Comparison of ENCODE assay signal across 8 mouse cellular contexts in genomic region chr19:59075472-59076101, GRCm38 (mm10). TPM values are rescaled to one million over a fixed set of nuclear protein-coding genes. Genes with fewer than 3 reads are reported as not detected.
DNase-seq lines count a peak whose midpoint lies in the region; ATAC-seq lines count a peak whose summit lies in the region.

Gene Shtn1, minus strand, starts transcription at chr19:59076100.

- H3K4me1 ChIP-seq in limb, embryonic 13.5 days = peaks cover 11% of the 10 kb centered on the region
- peaks cover 12% of the 10 kb centered on the region for H3K4me1 ChIP-seq in midbrain, embryonic 16.5 days (ENCODE audit: control insufficient read depth, insufficient read depth, low read length)

- under 1% methylated on average over 45 of the region's 46 CpGs for WGBS in limb, embryonic 13.5 days
- WGBS in midbrain, embryonic 16.5 days = under 1% methylated on average over 38 of the region's 46 CpGs

- peak; percentile 15 for DNase-seq in gastrocnemius, postnatal 14 days
- no peak for DNase-seq in gastrocnemius, adult 18-20 months (ENCODE audit: low spot score)
- peak; percentile 68 to 75 for DNase-seq in cerebellum, postnatal 36 days
- peak; percentile 56 for DNase-seq in kidney, adult 9 months
- DNase-seq in testis, postnatal 14 days (ENCODE audit: low spot score) = peak; percentile 72

- peak within 1 kb of the TSS; percentile 99 for H3K4me2 ChIP-seq in limb, embryonic 13.5 days (replicated peaks)
- H3K4me2 ChIP-seq in midbrain, embryonic 16.5 days (ENCODE audit: low read length) = peak within 1 kb of the TSS; percentile 66

- H3K4me3 ChIP-seq in limb, embryonic 13.5 days = peak within 1 kb of the TSS; percentile 62
- peak within 1 kb of the TSS; percentile 79 for H3K4me3 ChIP-seq in midbrain, embryonic 16.5 days (ENCODE audit: low read depth, low read length)

- H3K36me3 ChIP-seq in limb, embryonic 13.5 days = no peaks in the 10 kb centered on the region
- no peaks in the 10 kb centered on the region for H3K36me3 ChIP-seq in midbrain, embryonic 16.5 days (ENCODE audit: control insufficient read depth, insufficient read depth, low read length)

- intact Hi-C loops in gastrocnemius, postnatal 14 days (cut with DNase I; ENCODE audit: low total_unique reads) = no loop called here

- peak within 1 kb of the TSS; percentile 56 for H3K9ac ChIP-seq in limb, embryonic 13.5 days
- H3K9ac ChIP-seq in midbrain, embryonic 16.5 days (ENCODE audit: low read depth, low read length) = peak within 1 kb of the TSS; percentile 91

- 0 out of 2 replicates have a peak, but pooled peaks have one; percentile 2 for ATAC-seq in granulocyte monocyte progenitor cell, adult 5-6 weeks (replicated peaks; ENCODE audit: poor library complexity, severe bottlenecking)
- peak; percentile 44; the same call in 1 of the 2 replicates for ATAC-seq in limb, embryonic 13.5 days (ENCODE audit: low FRiP score, low read depth)
- peak; percentile 93 for ATAC-seq in midbrain, embryonic 16.5 days

- H3K9me3 ChIP-seq in limb, embryonic 13.5 days = no peaks in the 10 kb centered on the region
- H3K9me3 ChIP-seq in midbrain, embryonic 16.5 days (replicated peaks; ENCODE audit: control insufficient read depth, low read length, poor library complexity, severe bottlenecking) = no peaks in the 10 kb centered on the region

- H3K27me3 ChIP-seq in limb, embryonic 13.5 days = peaks cover 63% of the 10 kb centered on the region
- H3K27me3 ChIP-seq in midbrain, embryonic 16.5 days (ENCODE audit: control insufficient read depth, insufficient read depth, low read depth, low read length) = no peaks in the 10 kb centered on the region

- H3K27ac ChIP-seq in limb, embryonic 13.5 days = no peak within 1 kb of the TSS
- peak within 1 kb of the TSS; percentile 76 for H3K27ac ChIP-seq in midbrain, embryonic 16.5 days (ENCODE audit: low read length)

RNA-seq across cellular contexts. Expression of gene Shtn1, which starts in this region (rescaled TPM):
- total RNA-seq in gastrocnemius, postnatal 14 days (2021) = 1 to 10 TPM; 1.8 to 2.1 TPM
- total RNA-seq in gastrocnemius, adult 18-20 months (2021) = under 1 TPM; 0.66 to 0.95 TPM
- 1.2 TPM in 1 of 2 replicates, not detected in the other for total RNA-seq in granulocyte monocyte progenitor cell, adult 5-6 weeks (2014; fragmentation: Nextera tagmentation)
- 0.05 and 0.22 TPM in 2 replicates for total RNA-seq in granulocyte monocyte progenitor cell, adult 5-6 weeks (2017)
- 1.9 and 2.0 TPM in 2 replicates for polyA plus RNA-seq in limb, embryonic 13.5 days (2015; fragmentation: Nextera tagmentation; extraction: Ambion mirVana)
- 56.5 and 63.4 TPM in 2 replicates for polyA plus RNA-seq in midbrain, embryonic 16.5 days (2015; fragmentation: Nextera tagmentation; extraction: Ambion mirVana)

Comparison
In these comparisons a context has a peak if more than half of its experiments do, and no peak if none do; other contexts are left out.
1. RNA of gene Shtn1 (polyA plus RNA-seq): 56.5 to 63.4 TPM in midbrain, embryonic 16.5 days; 1.9 to 2.0 TPM in limb, embryonic 13.5 days; every median in the first group is over 10 times any median in the second.
2. ATAC-seq: peak in every context shown above with its lines; median percentile 93 in midbrain, embryonic 16.5 days; 44 in limb, embryonic 13.5 days; 2 in granulocyte monocyte progenitor cell, adult 5-6 weeks.